Mouse (Mus musculus) cortical plate, adult 2 months (tissue): ENCODE data around the gene Dolpp1.

Source experiments
- CTCF ChIP-seq: fragments of 200-500 bp; IDR thresholded peaks from 2 replicates; pipeline ENCODE4 v1.5.1; 2011; ENCODE audit warnings: mild to moderate bottlenecking, control low read depth, low read length; ENCODE audit not compliant: insufficient read depth; ENCODE audit errors: extremely low read depth
- POLR2A ChIP-seq: fragments of 200-500 bp; IDR thresholded peaks from 2 replicates; pipeline ENCODE4 v1.6.1; 2011; ENCODE audit warnings: mild to moderate bottlenecking, low read length, control low read depth; ENCODE audit not compliant: insufficient read depth; ENCODE audit errors: extremely low read depth

DNA sequence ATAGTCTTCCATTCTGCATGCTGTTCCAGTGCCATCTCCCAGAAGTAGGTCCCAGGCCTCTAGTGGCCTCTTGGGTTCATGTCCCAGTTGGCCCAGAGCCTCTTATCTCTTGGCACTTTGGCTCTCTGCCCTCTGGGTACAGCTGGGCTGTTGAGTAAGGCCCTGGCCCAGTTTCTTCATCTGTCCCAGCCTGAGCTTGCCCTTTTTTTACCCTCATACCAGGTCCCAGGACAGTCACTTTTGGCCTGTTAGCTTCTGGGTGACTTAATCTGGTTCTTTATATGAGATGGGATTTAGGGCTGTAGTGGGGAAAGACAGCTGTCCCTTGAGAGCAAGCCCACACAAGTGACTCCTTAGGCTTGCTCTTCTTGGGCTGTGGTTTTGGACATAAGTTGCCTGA, 37.1 kb downstream of the Dolpp1 start:
- TF ChIP-seq CTCF (no peak), POLR2A (no peak)
